Mouse (Mus musculus): Measurements from ENCODE around the gene Hic2. TPM values are rescaled to one million over a fixed set of nuclear protein-coding genes. Genes with fewer than 3 reads are reported as not detected.
A peak's percentile ranks its signal among the peaks of the same experiment; 100 is the strongest.

Gene Hic2
- polyA plus RNA-seq, 1 experiment from 2014 or later, result 3.0 TPM

- H3K9ac ChIP-seq (ENCODE audit: low read length), result peak overlapping the region; percentile 65
- peaks cover 24% of the 10 kb centered on the region for H3K36me3 ChIP-seq (ENCODE audit: control insufficient read depth, insufficient read depth, low read length)
- H3K4me2 ChIP-seq (ENCODE audit: low read length), result peak overlapping the region; percentile 95
- WGBS, result under 1% methylated on average over 62 of the region's 62 CpGs
- no peaks in the 10 kb centered on the region for H3K9me3 ChIP-seq (ENCODE audit: control insufficient read depth, low read length)
- peaks cover 23% of the 10 kb centered on the region for H3K27me3 ChIP-seq (ENCODE audit: control insufficient read depth, insufficient read depth, low read length)
- peaks cover 3 to 17% of the 10 kb centered on the region in 2 experiments; a peak in 3 of 4 replicates for H3K4me1 ChIP-seq (ENCODE audit: control insufficient read depth in 2 of 2, insufficient read depth in 2 of 2, low read length in 2 of 2)
- ATAC-seq (ENCODE audit: insufficient number of reproducible peaks, insufficient read depth, low FRiP score, low read depth), result peak; percentile 76
- H3K4me3 ChIP-seq (ENCODE audit: control insufficient read depth in 1 of 2, insufficient read depth in 1 of 2, low read depth in 1 of 2, low read length in 2 of 2), result peak overlapping the region; percentile 56 to 70
- peak overlapping the region in 1 of 2 experiments; percentile 29; a peak in 1 of 4 replicates for H3K27ac ChIP-seq (replicated peaks in 1 of 2; ENCODE audit: control insufficient read depth in 1 of 2, insufficient read depth in 1 of 2, low read depth in 2 of 2, low read length in 2 of 2)
Observed at GRCm38 (mm10) chr16:17276164-17277151, 43.1 kb downstream of the Hic2 start.

DNA sequence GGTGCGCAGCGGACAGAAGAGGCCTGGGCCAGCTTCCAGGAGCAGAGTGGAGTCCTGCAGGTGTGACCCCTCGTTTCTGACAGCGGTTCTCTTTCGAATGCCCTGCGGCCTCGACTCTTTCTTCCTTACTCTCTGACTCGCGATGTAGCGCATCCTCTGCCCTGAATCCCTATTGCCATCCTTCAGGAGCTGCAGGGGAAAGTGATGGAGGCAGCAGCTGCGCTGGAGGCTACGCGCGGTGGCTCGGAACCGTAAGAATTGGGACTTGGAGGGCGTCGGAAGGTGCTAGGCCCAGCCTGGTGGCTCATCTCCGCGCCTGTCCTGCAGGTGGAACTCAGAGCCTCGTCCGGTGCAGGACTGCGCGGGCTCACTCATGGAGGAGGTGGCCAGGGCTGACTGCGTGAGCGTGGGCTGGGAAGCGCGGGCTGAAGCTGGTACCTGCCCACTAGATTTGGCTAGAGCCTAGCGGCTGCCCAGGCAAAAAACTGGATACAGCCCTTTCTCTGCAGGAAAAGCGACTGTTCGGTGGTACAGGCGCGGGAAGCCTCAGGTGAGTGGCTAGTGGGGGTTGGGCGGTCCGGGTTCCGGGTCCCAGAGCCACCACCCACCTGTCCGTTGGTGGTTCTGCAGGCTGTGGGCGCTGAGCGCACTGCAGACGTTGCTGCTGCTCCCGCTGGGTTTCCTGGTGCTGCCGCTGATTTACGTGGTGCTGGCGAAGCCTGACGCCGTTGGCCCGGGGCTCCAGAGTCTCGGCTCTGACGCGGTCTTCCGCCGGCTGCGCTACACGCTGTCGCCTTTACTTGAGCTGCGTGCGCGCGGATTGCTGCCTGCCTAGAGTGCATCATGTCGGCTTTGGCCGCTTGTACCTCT, 44.2 kb downstream of the Hic2 start:
- H3K4me3 ChIP-seq (ENCODE audit: control insufficient read depth in 1 of 2, insufficient read depth in 1 of 2, low read depth in 1 of 2, low read length in 2 of 2), result peak overlapping the region; percentile 24 to 56
- peaks cover 23% of the 10 kb centered on the region for H3K27me3 ChIP-seq (ENCODE audit: control insufficient read depth, insufficient read depth, low read length)
- peak overlapping the region; percentile 51 for H3K9ac ChIP-seq (ENCODE audit: low read length)
- H3K4me2 ChIP-seq (ENCODE audit: low read length), result peak overlapping the region; percentile 95
- H3K4me1 ChIP-seq (ENCODE audit: control insufficient read depth in 2 of 2, insufficient read depth in 2 of 2, low read length in 2 of 2), result peaks cover 3 to 17% of the 10 kb centered on the region in 2 experiments; a peak in 3 of 4 replicates
- no peak overlapping the region for H3K27ac ChIP-seq (replicated peaks in 1 of 2; ENCODE audit: control insufficient read depth in 1 of 2, insufficient read depth in 1 of 2, low read depth in 2 of 2, low read length in 2 of 2)
- no peaks in the 10 kb centered on the region for H3K9me3 ChIP-seq (ENCODE audit: control insufficient read depth, low read length)
- WGBS, result 3% methylated on average over 60 of the region's 61 CpGs
- peaks cover 35% of the 10 kb centered on the region for H3K36me3 ChIP-seq (ENCODE audit: control insufficient read depth, insufficient read depth, low read length)
- ATAC-seq (ENCODE audit: insufficient number of reproducible peaks, insufficient read depth, low FRiP score, low read depth), result no peak

- Histone ChIP-seq H3K9me3 (ENCODE audit: control insufficient read depth, low read length) (no peaks in the 10 kb centered on the region), H3K27me3 (ENCODE audit: control insufficient read depth, insufficient read depth, low read length) (peaks cover 23% of the 10 kb centered on the region), H3K4me3 (ENCODE audit: control insufficient read depth in 1 of 2, insufficient read depth in 1 of 2, low read depth in 1 of 2, low read length in 2 of 2) (no peak overlapping the region), H3K4me2 (ENCODE audit: low read length) (no peak overlapping the region), H3K4me1 (ENCODE audit: control insufficient read depth in 2 of 2, insufficient read depth in 2 of 2, low read length in 2 of 2) (peaks cover 3 to 24% of the 10 kb centered on the region in 2 experiments; a peak in 3 of 4 replicates), H3K27ac (replicated peaks in 1 of 2; ENCODE audit: control insufficient read depth in 1 of 2, insufficient read depth in 1 of 2, low read depth in 2 of 2, low read length in 2 of 2) (no peak overlapping the region), H3K36me3 (ENCODE audit: control insufficient read depth, insufficient read depth, low read length) (peaks cover 64% of the 10 kb centered on the region), H3K9ac (ENCODE audit: low read length) (no peak overlapping the region)
- 85% methylated on average over 11 of the region's 11 CpGs for WGBS
- no peak for ATAC-seq (ENCODE audit: insufficient number of reproducible peaks, insufficient read depth, low FRiP score, low read depth)
Observed at GRCm38 (mm10) chr16:17280471-17280870, 47.1 kb downstream of the Hic2 start.

GRCm38 (mm10) chr16:17283151-17283550, 49.8 kb downstream of the Hic2 start:
- ATAC-seq (ENCODE audit: insufficient number of reproducible peaks, insufficient read depth, low FRiP score, low read depth), result no peak
- Histone ChIP-seq H3K9me3 (ENCODE audit: control insufficient read depth, low read length) (no peaks in the 10 kb centered on the region), H3K4me1 (ENCODE audit: control insufficient read depth in 2 of 2, insufficient read depth in 2 of 2, low read length in 2 of 2) (peaks cover 0 to 7% of the 10 kb centered on the region in 2 experiments; a peak in 2 of 4 replicates), H3K4me2 (ENCODE audit: low read length) (no peak overlapping the region), H3K27ac (replicated peaks in 1 of 2; ENCODE audit: control insufficient read depth in 1 of 2, insufficient read depth in 1 of 2, low read depth in 2 of 2, low read length in 2 of 2) (no peak overlapping the region), H3K4me3 (ENCODE audit: control insufficient read depth in 1 of 2, insufficient read depth in 1 of 2, low read depth in 1 of 2, low read length in 2 of 2) (no peak overlapping the region), H3K9ac (ENCODE audit: low read length) (no peak overlapping the region), H3K27me3 (ENCODE audit: control insufficient read depth, insufficient read depth, low read length) (peaks cover 10% of the 10 kb centered on the region), H3K36me3 (ENCODE audit: control insufficient read depth, insufficient read depth, low read length) (peaks cover 89% of the 10 kb centered on the region)
- WGBS, result 40% methylated on average over 6 of the region's 6 CpGs

DNA sequence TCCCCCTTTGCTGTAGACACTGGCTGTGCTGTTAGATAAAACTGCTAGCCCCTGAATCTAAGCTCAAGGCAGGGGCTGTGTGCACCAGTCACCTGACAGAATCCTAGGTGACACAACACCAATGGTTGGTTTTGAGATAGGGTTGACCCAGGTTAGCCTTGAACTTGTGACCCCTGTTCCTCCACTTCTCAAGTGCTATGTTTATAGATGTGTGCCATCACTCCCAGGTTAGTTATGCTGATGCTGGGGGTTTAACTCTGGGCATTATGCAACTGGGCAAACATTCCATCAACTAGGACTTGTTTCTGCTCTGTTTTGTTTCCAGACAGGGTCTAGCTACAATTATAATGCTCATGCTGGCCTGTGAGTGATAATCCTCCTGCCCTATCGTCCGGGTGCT, 53.7 kb downstream of the Hic2 start:
- no peak overlapping the region for H3K4me2 ChIP-seq (ENCODE audit: low read length)
- ATAC-seq (ENCODE audit: insufficient number of reproducible peaks, insufficient read depth, low FRiP score, low read depth), result no peak

GRCm38 (mm10) chr16:17291016-17291415, 57.6 kb downstream of the Hic2 start:
- WGBS, result 89% methylated on average over 2 of the region's 2 CpGs
- no peak overlapping the region for H3K27ac ChIP-seq (replicated peaks in 1 of 2; ENCODE audit: control insufficient read depth in 1 of 2, insufficient read depth in 1 of 2, low read depth in 2 of 2, low read length in 2 of 2)
- H3K4me1 ChIP-seq (ENCODE audit: control insufficient read depth in 2 of 2, insufficient read depth in 2 of 2, low read length in 2 of 2), result no peaks in the 10 kb centered on the region
- ATAC-seq (ENCODE audit: insufficient number of reproducible peaks, insufficient read depth, low FRiP score, low read depth), result no peak
- H3K4me3 ChIP-seq (ENCODE audit: control insufficient read depth in 1 of 2, insufficient read depth in 1 of 2, low read depth in 1 of 2, low read length in 2 of 2), result no peak overlapping the region
- H3K9ac ChIP-seq (ENCODE audit: low read length), result no peak overlapping the region
- H3K4me2 ChIP-seq (ENCODE audit: low read length), result no peak overlapping the region
- no peaks in the 10 kb centered on the region for H3K9me3 ChIP-seq (ENCODE audit: control insufficient read depth, low read length)
- H3K27me3 ChIP-seq (ENCODE audit: control insufficient read depth, insufficient read depth, low read length), result no peaks in the 10 kb centered on the region
- peaks cover 76% of the 10 kb centered on the region for H3K36me3 ChIP-seq (ENCODE audit: control insufficient read depth, insufficient read depth, low read length)

More for the DNA sequence above, 53.7 kb downstream of the Hic2 start:
- Histone ChIP-seq H3K36me3 (ENCODE audit: control insufficient read depth, insufficient read depth, low read length) (peaks cover 88% of the 10 kb centered on the region), H3K4me3 (ENCODE audit: control insufficient read depth in 1 of 2, insufficient read depth in 1 of 2, low read depth in 1 of 2, low read length in 2 of 2) (no peak overlapping the region), H3K27me3 (ENCODE audit: control insufficient read depth, insufficient read depth, low read length) (no peaks in the 10 kb centered on the region), H3K27ac (replicated peaks in 1 of 2; ENCODE audit: control insufficient read depth in 1 of 2, insufficient read depth in 1 of 2, low read depth in 2 of 2, low read length in 2 of 2) (no peak overlapping the region), H3K4me1 (ENCODE audit: control insufficient read depth in 2 of 2, insufficient read depth in 2 of 2, low read length in 2 of 2) (peaks cover 0 to 7% of the 10 kb centered on the region in 2 experiments; a peak in 2 of 4 replicates), H3K9ac (ENCODE audit: low read length) (no peak overlapping the region), H3K9me3 (ENCODE audit: control insufficient read depth, low read length) (no peaks in the 10 kb centered on the region)
- WGBS, result 83% methylated on average over 2 of the region's 2 CpGs

GRCm38 (mm10) chr16:17292751-17293150, 59.4 kb downstream of the Hic2 start:
- Histone ChIP-seq H3K36me3 (ENCODE audit: control insufficient read depth, insufficient read depth, low read length) (peaks cover 78% of the 10 kb centered on the region), H3K4me1 (ENCODE audit: control insufficient read depth in 2 of 2, insufficient read depth in 2 of 2, low read length in 2 of 2) (no peaks in the 10 kb centered on the region), H3K9ac (ENCODE audit: low read length) (no peak overlapping the region), H3K27ac (replicated peaks in 1 of 2; ENCODE audit: control insufficient read depth in 1 of 2, insufficient read depth in 1 of 2, low read depth in 2 of 2, low read length in 2 of 2) (no peak overlapping the region), H3K27me3 (ENCODE audit: control insufficient read depth, insufficient read depth, low read length) (no peaks in the 10 kb centered on the region), H3K4me2 (ENCODE audit: low read length) (no peak overlapping the region), H3K4me3 (ENCODE audit: control insufficient read depth in 1 of 2, insufficient read depth in 1 of 2, low read depth in 1 of 2, low read length in 2 of 2) (no peak overlapping the region), H3K9me3 (ENCODE audit: control insufficient read depth, low read length) (no peaks in the 10 kb centered on the region)
- WGBS, result 4% methylated on average over 2 of the region's 2 CpGs
- ATAC-seq (ENCODE audit: insufficient number of reproducible peaks, insufficient read depth, low FRiP score, low read depth), result no peak
